Mouse (Mus musculus) liver, embryonic 15.5 days (tissue): ENCODE measurements around the gene 1700025G04Rik. TPM values are rescaled to one million over a fixed set of nuclear protein-coding genes. Genes with fewer than 3 reads are reported as not detected.
"Not testable (repeated sequence)": the region's sequence is repeated elsewhere in the genome, so short reads cannot be mapped to it uniquely, and the experiment has no call there.

Source experiments
- ATAC-seq: fragments of 200-750 bp; cut with Nextera tagmentation; 2 replicates; pipeline ENCODE4 v1.8.0; 2017; ENCODE audit warnings: moderate number of reproducible peaks, mild to moderate bottlenecking, moderate library complexity; ENCODE audit not compliant: insufficient read depth
- H3K27ac ChIP-seq: fragments of 300-500 bp; sonication (generic); replicated peaks from 2 replicates; pipeline ENCODE4 v1.5.1; 2015; ENCODE audit warnings: mild to moderate bottlenecking, inconsistent platforms
- H3K27me3 ChIP-seq: fragments of 300-500 bp; sonication (generic); 2 replicates; pipeline ENCODE4 v1.6.1; 2015; ENCODE audit warnings: mild to moderate bottlenecking, inconsistent platforms
- H3K36me3 ChIP-seq: fragments of 300-500 bp; sonication (generic); replicated peaks from 2 replicates; pipeline ENCODE4 v1.6.1; 2015; ENCODE audit warnings: moderate library complexity, mild to moderate bottlenecking, inconsistent platforms
- H3K4me1 ChIP-seq: fragments of 300-500 bp; sonication (generic); replicated peaks from 2 replicates; pipeline ENCODE4 v1.6.1; 2015; ENCODE audit warnings: inconsistent platforms
- H3K4me2 ChIP-seq: fragments of 300-500 bp; sonication (generic); 2 replicates; pipeline ENCODE4 v1.6.1; 2015; ENCODE audit warnings: moderate library complexity, mild to moderate bottlenecking, inconsistent platforms
- H3K4me3 ChIP-seq: fragments of 300-500 bp; sonication (generic); replicated peaks from 2 replicates; pipeline ENCODE4 v1.5.1; 2015; ENCODE audit warnings: mild to moderate bottlenecking, inconsistent platforms
- H3K9ac ChIP-seq: fragments of 300-500 bp; sonication (generic); 2 replicates; pipeline ENCODE4 v1.6.1; 2015; ENCODE audit warnings: moderate library complexity, mild to moderate bottlenecking, inconsistent platforms
- H3K9me3 ChIP-seq: fragments of 300-500 bp; sonication (generic); replicated peaks from 2 replicates; pipeline ENCODE4 v1.6.1; 2016; ENCODE audit warnings: inconsistent platforms
- WGBS: fragments of 180-500 bp; shearing (Covaris S2); methylation state at CpG from one replicate; pipeline ENCODE4 v1.1.7; 2015; ENCODE audit warnings: mixed read lengths; ENCODE audit not compliant: insufficient replicate concordance; 5-methylcytosine and 5-hydroxymethylcytosine counted together
- polyA plus RNA-seq: library from polyadenylated mRNA; unstranded; fragments of >200 nt; fragmentation: Nextera tagmentation; extraction: Ambion mirVana; gene quantifications from 2 replicates; pipeline ENCODE4 v1.2.1, GENCODE M21; 2015

1700025G04Rik gene
- polyA plus RNA-seq, 1 experiment from 2014 or later, result 2.3 TPM

DNA sequence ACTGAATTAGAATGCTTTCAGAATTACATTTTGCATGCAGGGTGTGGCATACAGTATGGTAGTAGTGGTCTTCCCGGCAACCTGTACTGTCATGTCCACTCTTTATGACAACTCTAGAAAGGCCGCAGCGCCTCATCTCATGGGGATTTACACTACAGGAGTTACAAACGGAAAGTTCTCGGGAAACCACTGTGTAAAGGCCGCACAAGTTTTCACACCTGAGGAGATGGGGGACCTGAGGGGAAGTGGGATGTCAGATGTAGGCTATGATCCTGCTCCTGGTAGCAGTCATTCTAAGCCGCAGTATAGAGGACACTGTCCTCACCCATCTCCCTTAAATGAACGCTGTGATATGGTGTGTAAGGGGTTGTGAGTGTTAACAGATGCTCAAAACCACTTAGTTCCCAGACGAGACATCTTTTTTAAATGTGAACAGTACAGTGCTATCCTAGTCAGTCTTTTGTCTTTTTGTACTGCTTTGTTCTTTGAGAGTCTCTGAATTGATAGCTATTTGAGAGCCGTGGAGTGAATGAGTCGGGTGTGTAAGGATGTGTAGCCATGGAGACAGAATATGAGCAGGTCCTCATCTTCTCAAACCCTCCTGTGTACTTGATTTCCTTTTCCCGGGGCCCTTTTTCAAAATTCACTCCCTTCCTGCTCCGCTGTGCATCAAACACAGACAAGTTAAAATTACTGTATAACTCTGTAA is 277.8 kb downstream of the 1700025G04Rik start:
- no peak for ATAC-seq
- Histone ChIP-seq H3K36me3 (peaks cover 59% of the 10 kb centered on the region), H3K27ac (no peak overlapping the region), H3K4me1 (no peaks in the 10 kb centered on the region), H3K27me3 (no peaks in the 10 kb centered on the region), H3K4me3 (no peak overlapping the region), H3K4me2 (no peak overlapping the region), H3K9ac (no peak overlapping the region), H3K9me3 (no peaks in the 10 kb centered on the region)
- WGBS, result 85% methylated on average over 13 of the region's 13 CpGs

DNA sequence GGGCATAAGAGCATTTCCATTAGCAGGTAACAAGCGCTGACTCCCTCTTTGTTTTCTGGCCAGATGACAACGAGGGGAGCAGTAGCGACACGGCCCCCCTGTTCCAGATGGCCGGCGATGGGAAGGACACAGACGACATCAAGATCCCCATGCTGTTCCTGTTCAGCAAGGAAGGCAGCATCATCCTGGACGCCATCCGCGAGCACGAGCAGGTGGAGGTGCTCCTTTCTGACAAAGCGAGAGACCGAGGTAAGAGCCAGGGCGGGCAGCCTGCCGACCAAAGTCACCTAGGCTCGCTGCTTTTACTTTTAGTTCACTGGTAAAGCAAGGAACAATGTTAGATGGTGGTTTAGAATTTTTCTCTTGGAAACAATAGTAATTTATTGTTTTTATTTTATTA is 278.5 kb downstream of the 1700025G04Rik start:
- ATAC-seq, result no peak
- Histone ChIP-seq H3K4me2 (no peak overlapping the region), H3K36me3 (peaks cover 60% of the 10 kb centered on the region), H3K9ac (no peak overlapping the region), H3K4me3 (no peak overlapping the region), H3K4me1 (no peaks in the 10 kb centered on the region), H3K27ac (no peak overlapping the region), H3K27me3 (no peaks in the 10 kb centered on the region), H3K9me3 (no peaks in the 10 kb centered on the region)
- 90% methylated on average over 16 of the region's 16 CpGs for WGBS

DNA sequence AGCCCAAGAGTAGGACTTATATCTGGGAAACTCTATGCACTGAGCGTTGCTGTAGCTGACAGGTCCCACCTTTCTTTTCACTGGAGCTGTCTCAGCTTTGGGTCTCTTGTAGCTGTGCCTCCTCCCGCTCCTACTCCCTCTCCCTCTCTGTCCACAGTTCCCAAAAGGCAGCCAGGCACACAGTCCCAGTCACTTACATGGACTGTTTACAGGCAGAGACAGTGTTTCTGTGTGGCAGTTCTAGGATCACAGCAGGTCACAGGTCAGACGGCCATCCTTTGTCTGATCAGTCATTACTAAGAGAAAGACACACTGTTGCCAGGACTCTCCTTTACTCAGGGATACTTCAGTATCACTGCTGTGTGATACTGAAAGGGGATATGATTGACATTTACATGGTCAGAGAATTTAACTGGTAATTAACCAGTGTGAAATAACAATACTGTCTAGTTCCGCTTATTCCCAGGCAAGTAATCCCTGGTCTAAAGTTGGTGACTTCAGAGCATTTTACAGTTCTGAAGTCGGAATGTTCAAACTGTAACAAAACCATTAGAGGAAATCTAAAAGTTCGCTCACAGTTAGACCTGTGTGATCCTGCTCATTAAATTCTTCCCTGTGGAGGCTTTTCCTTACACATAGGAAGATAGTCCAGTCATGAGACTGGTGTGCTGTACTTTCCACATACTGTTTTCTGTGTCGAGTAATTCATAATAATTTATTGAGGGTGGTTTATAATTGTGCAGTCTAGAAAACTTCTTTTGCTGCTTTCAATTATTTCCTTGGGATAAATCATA is 279.1 kb downstream of the 1700025G04Rik start:
- no peaks in the 10 kb centered on the region for H3K9me3 ChIP-seq
- H3K36me3 ChIP-seq, result peaks cover 57% of the 10 kb centered on the region
- no peak overlapping the region for H3K4me3 ChIP-seq
- H3K9ac ChIP-seq, result no peak overlapping the region
- no peaks in the 10 kb centered on the region for H3K4me1 ChIP-seq
- no peaks in the 10 kb centered on the region for H3K27me3 ChIP-seq
- 80% methylated on average over 7 of the region's 7 CpGs for WGBS
- H3K4me2 ChIP-seq, result no peak overlapping the region
- H3K27ac ChIP-seq, result no peak overlapping the region
- ATAC-seq, result no peak

DNA sequence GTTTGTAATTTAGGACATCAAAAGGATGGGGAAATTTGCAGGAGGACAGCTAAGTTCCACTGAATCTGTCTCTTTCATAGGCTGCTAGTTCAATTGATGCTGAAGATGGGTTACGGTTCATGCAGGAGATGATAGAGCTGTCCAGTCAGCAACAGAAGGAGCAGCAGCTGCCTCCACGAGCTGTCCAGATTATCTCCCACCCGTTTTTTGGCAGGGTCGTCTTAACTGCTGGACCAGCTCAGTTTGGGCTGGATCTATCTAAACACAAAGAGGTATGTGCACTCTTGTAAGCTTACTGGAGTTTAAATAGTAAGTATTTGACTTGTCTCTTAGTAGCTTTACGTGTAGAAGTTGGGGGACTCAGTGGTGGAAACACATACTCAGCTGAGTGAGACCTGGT is 282.6 kb downstream of the 1700025G04Rik start:
- no peaks in the 10 kb centered on the region for H3K27me3 ChIP-seq
- no peak overlapping the region for H3K4me3 ChIP-seq
- H3K4me1 ChIP-seq, result no peaks in the 10 kb centered on the region
- H3K9me3 ChIP-seq, result no peaks in the 10 kb centered on the region
- 81% methylated on average over 5 of the region's 5 CpGs for WGBS
- peaks cover 65% of the 10 kb centered on the region for H3K36me3 ChIP-seq
- no peak overlapping the region for H3K4me2 ChIP-seq
- no peak overlapping the region for H3K9ac ChIP-seq
- no peak overlapping the region for H3K27ac ChIP-seq
- ATAC-seq, result no peak

DNA sequence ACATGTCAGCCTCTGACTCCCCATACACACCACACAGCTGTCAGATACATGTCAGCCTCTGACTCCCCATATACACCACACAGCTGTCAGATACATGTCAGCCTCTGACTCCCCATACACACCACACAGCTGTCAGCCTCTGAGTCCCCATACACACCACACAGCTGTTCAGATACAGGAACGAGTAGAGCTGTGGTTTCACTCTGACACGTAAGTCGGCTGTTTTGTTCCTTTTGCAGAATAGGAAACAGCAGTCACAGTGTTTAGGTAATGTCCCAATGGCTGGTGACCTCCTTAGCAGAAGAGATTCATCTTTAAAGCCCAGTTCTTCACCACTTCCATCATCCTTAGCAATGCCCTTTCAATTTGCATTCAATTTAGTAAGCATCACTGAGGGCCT is 287.1 kb downstream of the 1700025G04Rik start:
- H3K4me1 ChIP-seq, ATAC-seq, H3K9me3 ChIP-seq: not testable (repeated sequence)

More for the DNA sequence above, 287.1 kb downstream of the 1700025G04Rik start:
- not testable (repeated sequence) for H3K4me3 ChIP-seq, H3K27ac ChIP-seq, H3K9ac ChIP-seq, H3K4me2 ChIP-seq, H3K27me3 ChIP-seq
- peaks cover 54% of the 10 kb centered on the region for H3K36me3 ChIP-seq
- 36% methylated on average over 3 of the region's 3 CpGs for WGBS
